Mouse (Mus musculus) hematopoietic stem cell, adult 5-6 weeks (primary cell): ENCODE measurements around the gene Cbll1. TPM values are rescaled to one million over a fixed set of nuclear protein-coding genes. Genes with fewer than 3 reads are reported as not detected.

Experiments
- ATAC-seq, 2 experiments: fragments of 125-278 bp in 1 of 2; replicated peaks in 1 of 2; 2 replicates each; pipeline ENCODE4 v1.8.0; 2016 to 2017; ENCODE audit warnings: inconsistent platforms in 2 of 2, mild to moderate bottlenecking in 2 of 2, moderate number of reproducible peaks in 2 of 2, low read depth in 1 of 2, moderate TSS enrichment in 1 of 2; ENCODE audit not compliant: low FRiP score in 2 of 2, poor library complexity in 2 of 2, severe bottlenecking in 2 of 2, insufficient read depth in 1 of 2, low TSS enrichment in 1 of 2
- total RNA-seq: library from RNA; stranded (forward); fragments of 172-1452, 232-1000 nt; gene quantifications from 2 replicates; pipeline ENCODE4 v1.2.3, GENCODE M21; 2017

Cbll1 gene
- 9.4 and 9.7 TPM in 2 replicates for total RNA-seq

GRCm38 (mm10) chr12:31499314-31500131 is at the start of gene Cbll1:
Gene Cbll1 (minus strand): TSS chr12:31499616.
- ATAC-seq = peak; percentile 93 to 94

DNA sequence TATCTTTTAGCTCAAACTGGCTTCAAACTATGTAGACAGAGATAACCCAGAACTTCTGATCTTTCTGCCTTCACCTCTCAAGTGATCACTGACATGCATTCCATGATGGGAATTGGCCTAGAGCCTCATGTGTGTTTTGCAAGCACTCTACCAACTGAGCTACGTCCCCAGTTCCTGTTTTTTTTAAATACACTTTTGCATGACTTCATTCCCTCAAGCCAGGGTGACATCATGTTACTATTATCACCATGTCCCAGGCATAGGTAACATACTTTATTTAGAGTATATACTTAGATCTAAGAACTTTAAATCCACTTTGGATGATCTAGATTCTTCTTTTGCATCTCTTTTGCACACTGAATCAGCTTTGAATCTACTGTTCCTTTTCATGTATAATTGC is 46.6 kb upstream of the Cbll1 start:
- ATAC-seq = no peak

GRCm38 (mm10) chr12:31545219-31545618 is 45.8 kb upstream of the Cbll1 start:
- ATAC-seq = no peak

DNA sequence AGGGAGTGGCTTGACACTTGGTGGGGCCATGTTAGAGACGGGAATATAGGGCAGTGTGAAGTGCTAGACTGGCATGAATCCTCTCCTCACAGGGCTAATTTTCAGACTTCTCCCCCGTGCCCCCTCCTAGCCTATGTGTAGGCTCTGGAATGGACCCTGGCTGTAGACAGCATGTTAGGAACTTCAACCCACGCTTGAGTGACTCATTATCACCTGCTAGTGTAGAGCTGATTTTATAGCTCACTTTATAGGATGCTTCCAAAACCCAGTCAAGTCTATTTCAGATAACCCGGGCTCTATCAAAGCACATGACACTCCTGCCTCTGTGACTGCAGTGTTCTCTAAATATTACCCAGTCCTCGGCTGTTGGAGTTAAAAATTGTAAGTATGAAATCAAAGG is 42.1 kb upstream of the Cbll1 start:
- no peak for ATAC-seq

DNA sequence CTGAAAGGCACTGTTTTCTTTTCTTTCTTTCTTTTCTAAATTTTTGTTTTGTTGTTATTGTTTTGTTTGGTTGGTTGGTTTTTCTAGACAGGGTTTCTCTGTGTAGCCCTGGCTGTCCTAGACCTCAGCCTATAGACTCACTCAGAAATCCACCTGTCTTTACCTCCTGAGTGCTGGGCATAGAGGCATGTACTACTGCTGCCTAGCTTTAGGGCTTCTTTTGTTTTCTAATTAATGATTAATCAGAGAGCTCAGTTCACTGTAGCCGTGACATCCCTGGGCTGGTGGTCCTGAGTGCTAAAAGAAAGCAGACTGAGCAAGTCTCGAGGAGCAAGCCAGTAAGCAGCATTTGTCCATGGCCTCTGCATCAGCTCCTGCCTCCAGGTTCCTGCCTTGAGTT is 40.4 kb upstream of the Cbll1 start:
- no peak for ATAC-seq

DNA sequence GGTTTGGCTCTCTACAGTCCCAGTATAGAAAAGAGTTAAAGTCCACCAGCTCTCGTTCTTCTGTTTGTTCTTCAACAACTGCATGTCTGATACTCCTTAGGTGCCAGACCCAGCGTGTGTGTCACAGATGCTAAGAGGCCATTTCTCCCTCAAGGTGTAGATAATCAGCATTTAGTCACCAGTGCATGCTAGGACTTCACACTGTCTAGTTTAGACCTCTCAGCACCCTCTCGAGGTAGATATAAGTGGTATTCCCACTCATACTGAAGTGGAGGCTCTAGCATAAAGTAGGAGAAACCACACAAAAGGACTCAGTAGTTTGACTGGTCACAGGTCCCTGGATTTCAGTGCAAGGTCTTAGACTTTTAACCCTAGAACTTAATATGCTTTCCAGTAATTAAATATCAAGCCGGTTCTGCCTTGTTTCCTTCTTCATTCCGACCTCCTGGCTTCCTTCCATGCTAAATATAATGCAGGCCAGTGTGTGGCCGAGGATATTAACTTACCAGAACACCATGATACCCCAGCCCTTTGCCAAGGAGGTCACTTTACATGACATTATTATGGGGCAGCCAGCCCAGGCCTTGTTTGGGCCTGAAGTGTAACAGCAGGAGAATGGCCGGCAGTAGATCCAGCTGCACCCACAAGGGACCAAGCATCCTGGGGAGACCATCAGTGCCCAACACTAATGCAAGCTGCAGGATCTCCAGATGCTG is 38.3 kb upstream of the Cbll1 start:
- ATAC-seq = no peak

DNA sequence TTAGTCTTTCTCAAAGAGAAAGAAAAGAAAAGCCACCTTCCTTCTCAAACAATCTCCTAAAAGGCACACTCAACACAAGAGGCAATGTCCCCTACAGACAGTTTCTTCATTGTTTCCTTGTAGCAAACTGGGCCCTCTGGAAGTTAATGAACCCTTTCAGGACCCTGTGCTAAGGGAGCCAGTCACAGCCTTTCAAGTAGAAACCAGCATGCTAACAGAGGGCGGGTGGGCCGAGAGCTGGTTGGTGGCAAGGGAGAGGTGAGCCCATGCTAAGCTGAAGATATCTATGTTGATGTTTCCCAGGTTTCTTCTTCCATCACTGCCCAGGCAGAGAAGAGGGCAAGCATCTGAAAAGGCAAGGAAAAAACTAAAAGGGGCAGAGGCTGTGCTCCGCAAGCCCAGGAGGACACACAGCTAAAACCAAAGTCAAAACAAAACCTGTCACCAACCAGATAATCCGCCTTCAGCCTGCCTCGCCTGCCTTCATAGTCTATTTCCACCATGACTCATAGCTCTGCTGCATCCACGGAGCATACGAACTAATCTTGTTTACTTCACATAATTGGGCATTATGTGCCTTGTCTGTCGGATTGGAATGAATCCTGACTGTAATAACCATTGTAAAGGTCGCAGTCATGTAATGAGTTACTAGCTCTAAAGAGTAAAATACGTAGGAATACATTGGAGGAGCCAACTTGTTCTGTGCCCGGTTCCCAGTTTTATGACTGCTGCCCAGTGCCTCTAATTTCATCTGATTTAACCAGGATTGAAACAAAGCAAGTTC is 34.8 kb upstream of the Cbll1 start:
- no peak for ATAC-seq

GRCm38 (mm10) chr12:31533218-31533908 is 33.9 kb upstream of the Cbll1 start:
- ATAC-seq = no peak

DNA sequence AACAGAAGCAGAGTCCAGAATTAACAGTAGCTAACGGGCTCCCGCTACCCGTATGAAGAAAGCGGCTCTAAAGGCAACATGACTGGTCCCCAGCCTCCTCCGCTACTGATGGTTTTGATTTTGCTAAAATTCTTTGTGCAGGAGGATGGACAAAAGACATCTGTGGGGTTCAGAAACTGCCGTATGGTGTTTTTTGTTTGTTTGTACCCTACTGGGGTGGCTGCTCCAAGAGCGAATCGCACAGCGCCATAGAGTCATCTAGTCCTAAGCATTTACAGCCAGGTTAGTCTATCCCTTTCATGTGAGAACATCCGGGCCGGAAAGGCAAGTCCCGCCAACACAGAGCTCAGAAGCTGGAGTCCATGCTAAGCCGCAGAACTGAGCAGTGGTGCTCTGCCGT is 32.6 kb upstream of the Cbll1 start:
- no peak for ATAC-seq

GRCm38 (mm10) chr12:31527407-31527806 is 28.0 kb upstream of the Cbll1 start:
- ATAC-seq = no peak

- ATAC-seq = no peak
These were observed 22.0 kb upstream of the Cbll1 start for GRCm38 (mm10) chr12:31521371-31521770.

- ATAC-seq = peak in 1 of 2 experiments; percentile 47; a peak in 1 of 4 replicates
These were observed 20.7 kb upstream of the Cbll1 start for GRCm38 (mm10) chr12:31520119-31520518.

DNA sequence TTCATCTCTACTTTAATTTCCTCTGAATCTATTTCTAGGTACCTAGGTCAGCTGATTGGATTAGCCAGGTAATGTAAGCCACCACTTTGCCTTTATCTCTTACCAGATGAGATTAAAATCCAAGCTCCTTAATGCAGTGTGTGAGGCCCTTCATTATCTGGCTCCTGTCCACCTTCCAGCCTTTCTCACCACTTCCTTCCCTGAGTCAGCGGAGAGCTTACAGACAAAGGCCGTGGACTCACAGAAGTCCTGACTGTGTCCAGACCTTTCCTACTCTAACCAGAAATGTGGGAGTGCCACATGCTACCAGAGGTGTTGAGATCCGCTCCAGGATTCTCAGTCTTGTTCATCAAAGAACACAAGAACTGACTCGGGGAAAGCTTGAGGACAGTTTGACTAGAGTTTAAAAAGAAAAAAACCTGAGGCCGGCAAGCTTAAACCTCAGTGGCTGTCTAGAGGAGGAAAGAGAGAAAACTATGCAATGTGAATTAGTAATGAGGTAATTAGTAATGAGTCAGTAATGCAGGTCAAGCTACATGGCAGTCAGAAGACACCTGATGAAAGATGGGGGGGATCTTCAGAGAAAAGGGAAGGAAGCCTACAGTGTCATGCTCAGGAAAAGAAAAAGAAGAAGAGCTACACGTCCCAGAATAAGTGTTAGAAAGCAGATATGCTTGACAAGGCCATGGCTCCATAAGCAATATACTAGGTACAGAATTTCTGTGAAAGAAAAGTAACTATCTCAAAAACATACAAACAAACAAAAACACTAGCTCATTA is 14.5 kb upstream of the Cbll1 start:
- ATAC-seq = no peak

- ATAC-seq = no peak
These were observed 13.4 kb upstream of the Cbll1 start for GRCm38 (mm10) chr12:31512634-31513411.

GRCm38 (mm10) chr12:31511218-31511617 is 11.8 kb upstream of the Cbll1 start:
- ATAC-seq = no peak

DNA sequence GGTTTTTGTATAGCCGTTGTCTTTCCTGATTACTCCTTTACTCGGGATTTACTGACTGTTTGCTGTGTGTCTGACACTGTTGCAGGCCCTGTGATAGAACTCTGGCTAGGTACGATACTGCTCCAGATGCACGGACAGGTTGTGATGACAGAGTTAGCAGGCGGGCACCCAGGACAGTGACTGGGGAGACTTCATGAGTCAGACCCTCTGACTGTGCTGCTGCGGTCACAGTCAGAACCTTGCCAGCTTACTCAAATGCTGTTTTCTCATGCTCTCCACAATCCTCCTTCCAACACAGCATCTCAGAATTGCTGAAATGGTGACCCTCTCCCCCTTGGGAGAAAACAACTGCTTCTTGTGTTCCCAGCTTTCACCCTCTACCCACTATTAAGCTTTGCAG is 9.1 kb upstream of the Cbll1 start:
- no peak for ATAC-seq
